Mouse (Mus musculus): ENCODE measurements around the gene Fstl1. TPM values are rescaled to one million over a fixed set of nuclear protein-coding genes. Genes with fewer than 3 reads are reported as not detected.

Gene Fstl1
- 0.12 and 0.47 TPM in 2 replicates for total RNA-seq (2017)

GRCm38 (mm10) chr16:37776860-37777651, at the start of gene Fstl1:
TSS of gene Fstl1 (plus strand) at chr16:37776873.
- no peak for ATAC-seq (ENCODE audit: extremely low read depth, insufficient number of reproducible peaks, low FRiP score, poor library complexity, severe bottlenecking)

- no peak for ATAC-seq (ENCODE audit: extremely low read depth, insufficient number of reproducible peaks, low FRiP score, poor library complexity, severe bottlenecking)
These were observed 48.0 kb upstream of the Fstl1 start for GRCm38 (mm10) chr16:37728674-37729073.

- ATAC-seq (ENCODE audit: extremely low read depth, insufficient number of reproducible peaks, low FRiP score, poor library complexity, severe bottlenecking), result no peak
These were observed 47.1 kb upstream of the Fstl1 start for GRCm38 (mm10) chr16:37729381-37730150.

- ATAC-seq (ENCODE audit: extremely low read depth, insufficient number of reproducible peaks, low FRiP score, poor library complexity, severe bottlenecking), result no peak
These were observed 46.3 kb upstream of the Fstl1 start for GRCm38 (mm10) chr16:37730293-37730835.

GRCm38 (mm10) chr16:37731431-37731830, 45.2 kb upstream of the Fstl1 start:
- no peak for ATAC-seq (ENCODE audit: extremely low read depth, insufficient number of reproducible peaks, low FRiP score, poor library complexity, severe bottlenecking)

- ATAC-seq (ENCODE audit: extremely low read depth, insufficient number of reproducible peaks, low FRiP score, poor library complexity, severe bottlenecking), result no peak
These were observed 44.5 kb upstream of the Fstl1 start for GRCm38 (mm10) chr16:37732023-37732761.

- ATAC-seq (ENCODE audit: extremely low read depth, insufficient number of reproducible peaks, low FRiP score, poor library complexity, severe bottlenecking), result no peak
These were observed 36.6 kb upstream of the Fstl1 start for GRCm38 (mm10) chr16:37740076-37740475.

- no peak for ATAC-seq (ENCODE audit: extremely low read depth, insufficient number of reproducible peaks, low FRiP score, poor library complexity, severe bottlenecking)
These were observed 34.4 kb upstream of the Fstl1 start for GRCm38 (mm10) chr16:37742266-37742665.

- ATAC-seq (ENCODE audit: extremely low read depth, insufficient number of reproducible peaks, low FRiP score, poor library complexity, severe bottlenecking), result no peak
These were observed 23.8 kb upstream of the Fstl1 start for GRCm38 (mm10) chr16:37752876-37753275.

GRCm38 (mm10) chr16:37753809-37754208, 22.9 kb upstream of the Fstl1 start:
- no peak for ATAC-seq (ENCODE audit: extremely low read depth, insufficient number of reproducible peaks, low FRiP score, poor library complexity, severe bottlenecking)

- no peak for ATAC-seq (ENCODE audit: extremely low read depth, insufficient number of reproducible peaks, low FRiP score, poor library complexity, severe bottlenecking)
These were observed 22.2 kb upstream of the Fstl1 start for GRCm38 (mm10) chr16:37754483-37754882.

- ATAC-seq (ENCODE audit: extremely low read depth, insufficient number of reproducible peaks, low FRiP score, poor library complexity, severe bottlenecking), result no peak
These were observed 19.4 kb upstream of the Fstl1 start for GRCm38 (mm10) chr16:37757223-37757622.

- no peak for ATAC-seq (ENCODE audit: extremely low read depth, insufficient number of reproducible peaks, low FRiP score, poor library complexity, severe bottlenecking)
These were observed 12.9 kb upstream of the Fstl1 start for GRCm38 (mm10) chr16:37763797-37764196.

GRCm38 (mm10) chr16:37776166-37776859, 360 bp upstream of the Fstl1 start:
- ATAC-seq (ENCODE audit: extremely low read depth, insufficient number of reproducible peaks, low FRiP score, poor library complexity, severe bottlenecking), result no peak

- ATAC-seq (ENCODE audit: extremely low read depth, insufficient number of reproducible peaks, low FRiP score, poor library complexity, severe bottlenecking), result no peak
These were observed 1.3 kb downstream of the Fstl1 start for GRCm38 (mm10) chr16:37777796-37778475.

GRCm38 (mm10) chr16:37778529-37778928, 1.9 kb downstream of the Fstl1 start:
- no peak for ATAC-seq (ENCODE audit: extremely low read depth, insufficient number of reproducible peaks, low FRiP score, poor library complexity, severe bottlenecking)

GRCm38 (mm10) chr16:37779651-37780280, 3.1 kb downstream of the Fstl1 start:
- no peak for ATAC-seq (ENCODE audit: extremely low read depth, insufficient number of reproducible peaks, low FRiP score, poor library complexity, severe bottlenecking)

- ATAC-seq (ENCODE audit: extremely low read depth, insufficient number of reproducible peaks, low FRiP score, poor library complexity, severe bottlenecking), result no peak
These were observed 3.7 kb downstream of the Fstl1 start for GRCm38 (mm10) chr16:37780386-37780785.
